Mouse (Mus musculus) lung, postnatal 0 days (tissue): ENCODE measurements at regions not wholly inside any gene's neighbourhood (a gene's known extent, or its start where the extent isn't known, plus 50 kb on each side); places are given as distances from the start of the nearest gene placed in this dataset.

ENCODE experiments used
- ATAC-seq: fragments of 200-750 bp; cut with Nextera tagmentation; 2 replicates; pipeline ENCODE4 v1.8.0; 2017; ENCODE audit warnings: moderate library complexity
- DNase-seq: peaks from one replicate; pipeline ENCODE4 v3.0.0-alpha.2; 2016; ENCODE audit warnings: low spot score
- H3K27ac ChIP-seq: fragments of 300-500 bp; sonication (generic); 2 replicates; pipeline ENCODE4 v1.5.1; 2014; ENCODE audit warnings: antibody characterized with exemption, mild to moderate bottlenecking, low read length, mixed read lengths
- H3K27me3 ChIP-seq: fragments of 300-500 bp; sonication (generic); replicated peaks from 2 replicates; pipeline ENCODE4 v1.6.1; 2014; ENCODE audit warnings: low read length, mixed read lengths; ENCODE audit not compliant: insufficient read depth
- H3K36me3 ChIP-seq: fragments of 300-500 bp; sonication (generic); 2 replicates; pipeline ENCODE4 v1.6.1; 2014; ENCODE audit warnings: low read length, mixed read lengths; ENCODE audit not compliant: insufficient read depth
- H3K4me1 ChIP-seq: fragments of 300-500 bp; sonication (generic); 2 replicates; pipeline ENCODE4 v1.6.1; 2014; ENCODE audit warnings: antibody characterized with exemption, low read depth, low read length, mixed read lengths; ENCODE audit not compliant: insufficient read depth
- H3K4me2 ChIP-seq: fragments of 300-500 bp; sonication (generic); replicated peaks from 2 replicates; pipeline ENCODE4 v1.6.1; 2014; ENCODE audit warnings: low read depth, mild to moderate bottlenecking, low read length, moderate library complexity, mixed read lengths
- H3K4me3 ChIP-seq: fragments of 300-500 bp; sonication (generic); 2 replicates; pipeline ENCODE4 v1.5.1; 2014; ENCODE audit warnings: low read depth, low read length
- H3K9ac ChIP-seq: fragments of 300-500 bp; sonication (generic); replicated peaks from 2 replicates; pipeline ENCODE4 v1.6.1; 2014; ENCODE audit warnings: low read depth, mild to moderate bottlenecking
- H3K9me3 ChIP-seq: fragments of 300-500 bp; sonication (generic); 2 replicates; pipeline ENCODE4 v1.6.1; 2016; ENCODE audit warnings: low read length, mixed read lengths
- CTCF ChIP-seq: IDR thresholded peaks from 2 replicates; pipeline ENCODE4 v1.5.1; 2016; ENCODE audit warnings: antibody characterized with exemption, mild to moderate bottlenecking
- EP300 ChIP-seq: IDR thresholded peaks from 2 replicates; pipeline ENCODE4 v1.6.1; 2016; ENCODE audit warnings: antibody characterized with exemption, mild to moderate bottlenecking, control low read depth
- WGBS: fragments of 180-500 bp; shearing (Covaris S2); extraction: QIAGEN DNeasy Blood & Tissue Kit; methylation state at CpG from one replicate; pipeline ENCODE4 v1.1.7; 2014; 5-methylcytosine and 5-hydroxymethylcytosine counted together

DNA sequence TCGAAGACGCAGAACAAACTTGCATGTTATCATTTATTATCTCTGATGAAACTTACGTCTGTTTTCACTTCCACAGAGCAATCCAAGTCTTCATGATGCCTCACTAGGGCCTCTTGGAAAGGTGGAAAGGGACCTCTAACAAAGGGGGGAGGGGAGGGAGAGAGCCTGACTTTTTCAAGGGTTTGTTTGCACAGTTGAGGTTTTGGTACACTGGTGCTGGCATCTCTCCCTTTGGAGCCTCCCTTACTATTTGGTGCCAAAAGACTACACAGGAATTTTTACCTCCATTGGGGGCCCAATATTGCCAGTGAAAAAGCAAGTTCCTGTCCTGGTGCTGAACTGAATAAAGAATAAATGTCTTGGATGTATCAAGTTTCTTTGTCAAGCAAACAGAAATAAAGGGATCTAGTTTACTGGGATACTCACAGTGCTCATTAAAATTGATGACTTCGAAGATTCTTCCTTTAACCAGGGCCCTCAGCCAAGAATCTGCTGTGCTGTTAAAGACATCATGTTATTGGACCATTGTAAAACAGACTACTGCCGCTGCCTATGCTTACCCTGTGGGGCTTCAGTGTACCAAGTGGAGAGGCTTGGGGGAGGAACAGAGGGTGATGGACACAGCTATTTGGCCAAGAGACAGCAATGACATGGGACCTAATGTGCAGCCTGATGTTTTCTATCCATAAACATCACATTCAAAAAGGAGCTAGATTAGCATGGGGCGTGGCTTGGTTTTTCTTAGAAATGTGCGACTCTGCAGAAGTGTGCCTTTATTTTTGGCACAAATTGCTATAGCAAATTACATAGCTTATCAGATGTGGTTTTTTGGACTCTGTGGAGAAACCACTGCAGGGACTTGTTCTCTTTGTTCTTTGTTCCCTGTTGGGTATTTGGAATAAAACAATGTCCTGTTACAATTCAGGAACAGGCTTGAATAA lies 160.3 kb upstream of the Cited2 start:
- WGBS: 38% methylated on average over 7 of the region's 7 CpGs
- Histone ChIP-seq H3K27ac (0 out of 2 replicates have a peak overlapping the region, but pooled peaks have one; percentile 9), H3K4me1 (peaks cover 14% of the 10 kb centered on the region), H3K4me3 (no peak overlapping the region), H3K9ac (no peak overlapping the region), H3K9me3 (no peaks in the 10 kb centered on the region), H3K27me3 (no peaks in the 10 kb centered on the region), H3K36me3 (no peaks in the 10 kb centered on the region), H3K4me2 (no peak overlapping the region)
- peak; percentile 87 for ATAC-seq
- peak; percentile 49 for TF ChIP-seq EP300
- TF ChIP-seq CTCF: no peak
- DNase-seq: peak; percentile 88

DNA sequence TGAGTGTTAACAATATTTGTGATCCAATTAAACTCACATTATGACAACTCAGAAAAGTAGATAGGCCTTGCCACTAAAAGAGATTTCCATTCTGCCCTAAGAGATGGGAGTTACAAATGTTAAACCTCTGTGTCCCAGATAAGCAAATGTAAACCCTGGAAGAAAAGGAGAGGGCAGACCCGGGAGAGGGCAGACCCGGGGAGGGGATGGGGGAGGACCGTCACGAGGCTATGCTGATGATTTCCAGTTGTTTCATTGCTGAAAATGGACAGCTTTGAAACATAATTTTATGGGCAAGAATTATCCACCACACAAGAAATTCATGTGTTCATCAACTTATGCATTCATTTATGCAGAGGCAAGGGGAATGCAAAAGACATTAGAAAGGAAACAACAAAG lies 159.7 kb upstream of the Cited2 start:
- DNase-seq (peak; percentile 27), ATAC-seq (peak; percentile 17; the same call in 1 of the 2 replicates)
- Histone ChIP-seq H3K9me3 (no peaks in the 10 kb centered on the region), H3K4me1 (peaks cover 14% of the 10 kb centered on the region), H3K27me3 (no peaks in the 10 kb centered on the region), H3K9ac (no peak overlapping the region), H3K4me2 (no peak overlapping the region), H3K36me3 (no peaks in the 10 kb centered on the region), H3K4me3 (no peak overlapping the region), H3K27ac (peak overlapping the region; percentile 26)
- 16% methylated on average over 4 of the region's 4 CpGs for WGBS
- no peak for TF ChIP-seq CTCF

GRCm38 (mm10) chr10:17564895-17565620 lies 158.0 kb upstream of the Cited2 start:
- DNase-seq (no peak), ATAC-seq (no peak)
- peaks cover 8% of the 10 kb centered on the region; the same call in 1 of the 2 replicates for H3K4me1 ChIP-seq
- no peak overlapping the region for H3K4me3 ChIP-seq
- H3K27ac ChIP-seq: no peak overlapping the region
- 66% methylated on average over 6 of the region's 6 CpGs for WGBS
- no peaks in the 10 kb centered on the region for H3K36me3 ChIP-seq
- TF ChIP-seq CTCF (no peak), EP300 (no peak)
- no peaks in the 10 kb centered on the region for H3K9me3 ChIP-seq
- H3K27me3 ChIP-seq: no peaks in the 10 kb centered on the region
- H3K9ac ChIP-seq: no peak overlapping the region
- no peak overlapping the region for H3K4me2 ChIP-seq

DNA sequence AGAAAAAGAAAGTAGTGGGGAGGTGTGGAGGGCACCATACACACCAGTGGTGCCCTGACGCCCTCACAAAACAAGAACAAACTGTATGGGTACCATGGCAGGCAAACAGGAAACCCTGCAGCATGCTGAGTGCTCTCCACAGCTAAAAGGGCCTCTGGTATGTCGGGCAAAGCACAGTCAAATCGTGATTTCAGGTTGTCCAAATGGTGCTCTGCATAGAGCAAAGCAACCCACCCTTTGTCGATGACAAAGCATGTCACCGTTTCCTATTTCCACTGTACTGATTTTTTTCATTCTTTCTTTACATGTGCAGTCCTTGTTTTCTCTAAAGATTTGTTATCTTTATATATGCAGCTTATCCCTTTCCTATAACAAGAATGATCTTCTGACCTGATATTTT lies 156.0 kb upstream of the Cited2 start:
- Histone ChIP-seq H3K27ac (peak overlapping the region; percentile 47; the same call in 1 of the 2 replicates), H3K9ac (no peak overlapping the region), H3K4me1 (peaks cover 8% of the 10 kb centered on the region; the same call in 1 of the 2 replicates), H3K9me3 (no peaks in the 10 kb centered on the region), H3K4me2 (no peak overlapping the region), H3K4me3 (no peak overlapping the region), H3K36me3 (no peaks in the 10 kb centered on the region), H3K27me3 (no peaks in the 10 kb centered on the region)
- WGBS: 46% methylated on average over 5 of the region's 5 CpGs
- no peak for TF ChIP-seq EP300
- no peak for TF ChIP-seq CTCF
- peak; percentile 10; the same call in 1 of the 2 replicates for ATAC-seq
- DNase-seq: peak; percentile 47

DNA sequence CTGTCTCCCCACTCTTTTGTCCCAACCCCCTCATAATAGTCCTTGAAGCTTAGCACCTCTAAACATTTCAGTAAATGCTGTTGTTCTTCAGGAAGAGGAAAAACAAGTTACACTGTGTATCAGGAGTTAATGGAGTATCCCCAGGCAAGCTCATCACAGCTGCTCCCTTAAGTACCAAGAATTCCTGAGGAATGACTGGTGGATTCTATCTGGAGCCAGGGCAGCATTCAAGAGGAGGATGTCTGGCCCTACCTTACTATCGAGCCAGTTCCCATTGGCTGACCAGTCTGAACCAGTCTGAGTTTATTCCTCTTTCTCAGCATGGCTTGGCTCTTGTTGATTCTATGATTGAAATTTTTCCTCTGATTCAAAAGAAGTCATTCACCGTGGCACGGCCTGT lies 155.4 kb upstream of the Cited2 start:
- ATAC-seq (peak; percentile 42), DNase-seq (peak; percentile 52)
- no peak for TF ChIP-seq EP300
- TF ChIP-seq CTCF: no peak
- 49% methylated on average over 3 of the region's 3 CpGs for WGBS
- H3K9me3 ChIP-seq: no peaks in the 10 kb centered on the region
- no peak overlapping the region for H3K4me3 ChIP-seq
- H3K36me3 ChIP-seq: no peaks in the 10 kb centered on the region
- no peaks in the 10 kb centered on the region for H3K27me3 ChIP-seq
- H3K4me1 ChIP-seq: peaks cover 4% of the 10 kb centered on the region; the same call in 1 of the 2 replicates
- H3K27ac ChIP-seq: peak overlapping the region; percentile 47; the same call in 1 of the 2 replicates
- no peak overlapping the region for H3K4me2 ChIP-seq
- H3K9ac ChIP-seq: no peak overlapping the region

- no peaks in the 10 kb centered on the region for H3K4me1 ChIP-seq
- no peaks in the 10 kb centered on the region for H3K27me3 ChIP-seq
- ATAC-seq: peak; percentile 56
- TF ChIP-seq CTCF: no peak
- no peak for TF ChIP-seq EP300
- H3K9me3 ChIP-seq: no peaks in the 10 kb centered on the region
- H3K4me3 ChIP-seq: no peak overlapping the region
- peak; percentile 71 for DNase-seq
- H3K36me3 ChIP-seq: no peaks in the 10 kb centered on the region
- WGBS: 57% methylated on average over 6 of the region's 6 CpGs
- H3K4me2 ChIP-seq: no peak overlapping the region
- no peak overlapping the region for H3K9ac ChIP-seq
- H3K27ac ChIP-seq: peak overlapping the region; percentile 71
Observed at GRCm38 (mm10) chr10:17569577-17570113, 153.4 kb upstream of the Cited2 start.
